Mouse (Mus musculus) ES-E14 (cell line): ENCODE measurements at regions not wholly inside any gene's neighbourhood (a gene's known extent, or its start where the extent isn't known, plus 50 kb on each side); places are given as distances from the start of the nearest gene placed in this dataset.
"Not testable (repeated sequence)": the region's sequence is repeated elsewhere in the genome, so short reads cannot be mapped to it uniquely, and the experiment has no call there.

Experiments
- DNase-seq: peaks from one replicate; pipeline ENCODE4 v3.0.0-alpha.2; 2013; ENCODE audit warnings: low read depth, low spot score
- H3K27ac ChIP-seq: 2 replicates; pipeline ENCODE4 v1.5.1; 2012; ENCODE audit warnings: low read depth, mild to moderate bottlenecking, low read length, moderate library complexity, mixed read lengths; ENCODE audit not compliant: poor library complexity, insufficient read depth, severe bottlenecking
- H3K36me3 ChIP-seq: 2 replicates; pipeline ENCODE4 v1.6.1; 2012; ENCODE audit warnings: mild to moderate bottlenecking, low read length, moderate library complexity, mixed read lengths; ENCODE audit not compliant: control insufficient read depth, poor library complexity, insufficient read depth, severe bottlenecking
- H3K4me1 ChIP-seq, 2 experiments: fragments of 150-350 bp in 1 of 2; sonication (generic) in 1 of 2; 2 replicates each; pipeline ENCODE4 v1.6.1; 2012; ENCODE audit warnings: low read length in 2 of 2, mild to moderate bottlenecking in 1 of 2, mixed read lengths in 1 of 2; ENCODE audit not compliant: control insufficient read depth in 2 of 2, insufficient read depth in 2 of 2, poor library complexity in 1 of 2
- H3K4me3 ChIP-seq, 2 experiments: fragments of 150-350 bp in 1 of 2; sonication (generic) in 1 of 2; 2 replicates each; pipeline ENCODE4 v1.5.1; 2012; ENCODE audit warnings: low read length in 2 of 2, low read depth in 1 of 2, mild to moderate bottlenecking in 1 of 2, mixed read lengths in 1 of 2; ENCODE audit not compliant: insufficient read depth in 1 of 2, poor library complexity in 1 of 2, severe bottlenecking in 1 of 2
- H3K9ac ChIP-seq: 2 replicates; pipeline ENCODE4 v1.6.1; 2012; ENCODE audit warnings: low read depth, mild to moderate bottlenecking, low read length, mixed read lengths; ENCODE audit not compliant: poor library complexity, insufficient read depth, severe bottlenecking
- H3K9me3 ChIP-seq: fragments of 150-350 bp; sonication (generic); 2 replicates; pipeline ENCODE4 v1.6.1; 2012; ENCODE audit warnings: low read depth, mild to moderate bottlenecking, low read length; ENCODE audit not compliant: control insufficient read depth, insufficient read depth
- CHD2 ChIP-seq: IDR thresholded peaks from 2 replicates; pipeline ENCODE4 v1.6.1; 2014; ENCODE audit warnings: mild to moderate bottlenecking, low read depth, low read length, inconsistent platforms
- HCFC1 ChIP-seq: IDR thresholded peaks from 2 replicates; pipeline ENCODE4 v1.6.1; 2012; ENCODE audit warnings: low read length, inconsistent platforms, borderline replicate concordance; ENCODE audit not compliant: insufficient read depth
- MAFK ChIP-seq: IDR thresholded peaks from 2 replicates; pipeline ENCODE4 v1.6.1; 2014; ENCODE audit warnings: mild to moderate bottlenecking, low read depth, low read length, inconsistent platforms; ENCODE audit not compliant: insufficient read depth
- ZC3H11A ChIP-seq: IDR thresholded peaks from 2 replicates; pipeline ENCODE4 v1.6.1; 2012; ENCODE audit warnings: low read depth, mild to moderate bottlenecking, inconsistent platforms, low read length, borderline replicate concordance
- ZNF384 ChIP-seq: IDR thresholded peaks from 2 replicates; pipeline ENCODE4 v1.6.1; 2012; ENCODE audit warnings: low read depth, low read length, inconsistent platforms
- in situ Hi-C, 2 experiments: fragments of 600-800 bp; cut with MboI; formaldehyde crosslinking; loops; one replicate each; pipeline ENCODE4 v1.15.1; 2025; ENCODE audit warnings: low sequenced_read_pairs in 2 of 2, inconsistent platforms in 1 of 2; ENCODE audit not compliant: unreplicated experiment in 2 of 2

- Histone ChIP-seq H3K27ac (no peak overlapping the region), H3K4me3 (no peak overlapping the region), H3K36me3 (no peaks in the 10 kb centered on the region), H3K9ac (no peak overlapping the region), H3K9me3 (no peaks in the 10 kb centered on the region), H3K4me1 (no peaks in the 10 kb centered on the region)
- in situ Hi-C loops: no loop called here
- TF ChIP-seq ZC3H11A (no peak), MAFK (no peak), ZNF384 (no peak), CHD2 (no peak), HCFC1 (no peak)
- no peak for DNase-seq
Observed at GRCm38 (mm10) chr9:91123208-91123607, 239.0 kb upstream of the Zic4 start.

- in situ Hi-C loops: no loop called here
- no peak for TF ChIP-seq CHD2
- TF ChIP-seq MAFK: no peak
- TF ChIP-seq HCFC1: no peak
- no peak for TF ChIP-seq ZNF384
- TF ChIP-seq ZC3H11A: no peak
- no peak for DNase-seq
- Histone ChIP-seq H3K4me1 (no peaks in the 10 kb centered on the region), H3K27ac (no peak overlapping the region), H3K4me3 (no peak overlapping the region), H3K36me3 (no peaks in the 10 kb centered on the region), H3K9ac (no peak overlapping the region), H3K9me3 (no peaks in the 10 kb centered on the region)
Observed at GRCm38 (mm10) chr9:91126630-91127245, 235.5 kb upstream of the Zic4 start.

GRCm38 (mm10) chr9:91128491-91128890 is 233.7 kb upstream of the Zic4 start:
- H3K9ac ChIP-seq: not testable (repeated sequence)

GRCm38 (mm10) chr9:91130111-91130720 is 232.0 kb upstream of the Zic4 start:
- no peak for TF ChIP-seq ZC3H11A
- no peak for TF ChIP-seq MAFK
- TF ChIP-seq ZNF384: no peak
- no peak for TF ChIP-seq HCFC1
- TF ChIP-seq CHD2: no peak
- in situ Hi-C loops: no loop called here
- DNase-seq: no peak

More at GRCm38 (mm10) chr9:91128491-91128890, 233.7 kb upstream of the Zic4 start:
- DNase-seq, in situ Hi-C loops, H3K27ac ChIP-seq, H3K36me3 ChIP-seq, H3K4me3 ChIP-seq, H3K4me1 ChIP-seq, H3K9me3 ChIP-seq: not testable (repeated sequence)

More at GRCm38 (mm10) chr9:91130111-91130720, 232.0 kb upstream of the Zic4 start:
- H3K9ac ChIP-seq: no peak overlapping the region
- no peaks in the 10 kb centered on the region for H3K4me1 ChIP-seq
- H3K4me3 ChIP-seq: no peak overlapping the region
- H3K36me3 ChIP-seq: no peaks in the 10 kb centered on the region
- no peaks in the 10 kb centered on the region for H3K9me3 ChIP-seq
- no peak overlapping the region for H3K27ac ChIP-seq
